Mouse (Mus musculus): ENCODE results near the gene Bcl2l1. TPM values are rescaled to one million over a fixed set of nuclear protein-coding genes. Genes with fewer than 3 reads are reported as not detected.

Gene Bcl2l1
- 61.6 and 74.1 TPM in 2 replicates for polyA plus RNA-seq (2012; rRNA removed)

DNA sequence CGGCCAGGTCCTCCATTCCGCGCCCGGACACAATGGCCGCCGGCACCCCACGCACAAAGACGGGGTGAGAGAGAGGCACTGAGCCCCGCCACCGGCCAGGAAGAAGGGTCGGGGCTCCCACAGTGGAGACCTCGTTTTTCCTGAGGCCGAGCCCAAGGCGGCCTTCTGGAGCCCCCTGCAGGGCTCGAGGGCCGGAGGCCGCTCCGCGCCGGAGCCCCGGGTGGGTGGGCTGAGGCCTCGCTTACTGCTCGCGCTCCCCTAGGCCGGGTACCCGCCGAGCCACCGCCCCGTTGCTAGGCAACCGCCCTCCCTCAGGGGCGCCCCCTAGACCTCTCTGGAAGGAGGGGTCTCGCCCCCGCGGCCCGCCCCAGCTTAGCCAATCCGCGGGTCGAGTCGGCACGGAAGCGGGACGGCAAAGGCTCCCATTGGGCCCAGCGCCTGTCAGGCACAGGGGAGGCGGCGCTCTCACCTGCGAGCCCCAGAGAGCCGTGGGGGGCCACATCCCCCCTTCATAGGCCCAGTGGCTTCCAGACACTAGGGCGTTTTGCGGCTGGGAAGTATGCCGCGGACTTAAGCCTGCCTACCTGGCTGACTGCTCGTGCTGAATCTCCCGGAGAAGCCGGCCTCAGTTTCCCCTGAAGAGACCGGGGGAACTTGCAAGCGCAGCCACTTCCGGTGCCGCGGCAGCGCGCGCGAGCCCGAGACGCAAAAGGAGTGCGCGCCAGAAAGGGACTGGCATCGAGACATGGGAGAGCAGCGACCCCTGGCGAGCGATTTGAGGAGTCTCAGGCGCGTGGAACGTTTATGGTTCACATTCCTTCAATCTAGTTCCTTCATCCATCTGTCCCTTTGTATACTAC is at the start of gene Bcl2l1:
TSS of gene Bcl2l1 (minus strand) at position 710 of the 860 bp plus-strand sequence.

DNA sequence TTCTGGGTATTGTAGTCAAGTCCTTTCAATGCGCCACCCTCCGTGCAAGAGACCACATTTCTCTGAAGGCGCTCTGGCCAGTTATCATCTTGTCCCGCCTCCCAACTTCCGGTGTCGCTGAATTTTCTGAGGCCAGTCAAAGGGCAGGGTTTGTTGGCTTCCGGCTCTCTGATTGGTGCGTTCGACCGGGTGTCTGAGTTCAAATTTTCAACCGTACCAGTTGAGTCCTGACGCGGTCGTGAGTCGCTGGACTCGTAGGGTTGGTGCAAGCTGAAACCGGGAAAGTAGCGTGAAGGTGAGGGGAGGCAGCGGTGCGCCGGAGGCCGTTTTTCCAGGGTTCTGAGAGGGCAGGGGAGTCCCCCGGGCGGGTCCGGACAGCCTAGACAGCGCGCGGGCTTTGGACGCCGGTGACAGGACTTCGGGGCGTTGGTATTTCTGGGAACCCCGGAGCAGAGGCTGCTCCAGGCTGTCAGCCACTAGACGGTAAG is 16.3 kb upstream of the Bcl2l1 start, which contains the start of gene Tpx2:
TSS of gene Tpx2 (plus strand) at position 150 of the 488 bp plus-strand sequence.

DNA sequence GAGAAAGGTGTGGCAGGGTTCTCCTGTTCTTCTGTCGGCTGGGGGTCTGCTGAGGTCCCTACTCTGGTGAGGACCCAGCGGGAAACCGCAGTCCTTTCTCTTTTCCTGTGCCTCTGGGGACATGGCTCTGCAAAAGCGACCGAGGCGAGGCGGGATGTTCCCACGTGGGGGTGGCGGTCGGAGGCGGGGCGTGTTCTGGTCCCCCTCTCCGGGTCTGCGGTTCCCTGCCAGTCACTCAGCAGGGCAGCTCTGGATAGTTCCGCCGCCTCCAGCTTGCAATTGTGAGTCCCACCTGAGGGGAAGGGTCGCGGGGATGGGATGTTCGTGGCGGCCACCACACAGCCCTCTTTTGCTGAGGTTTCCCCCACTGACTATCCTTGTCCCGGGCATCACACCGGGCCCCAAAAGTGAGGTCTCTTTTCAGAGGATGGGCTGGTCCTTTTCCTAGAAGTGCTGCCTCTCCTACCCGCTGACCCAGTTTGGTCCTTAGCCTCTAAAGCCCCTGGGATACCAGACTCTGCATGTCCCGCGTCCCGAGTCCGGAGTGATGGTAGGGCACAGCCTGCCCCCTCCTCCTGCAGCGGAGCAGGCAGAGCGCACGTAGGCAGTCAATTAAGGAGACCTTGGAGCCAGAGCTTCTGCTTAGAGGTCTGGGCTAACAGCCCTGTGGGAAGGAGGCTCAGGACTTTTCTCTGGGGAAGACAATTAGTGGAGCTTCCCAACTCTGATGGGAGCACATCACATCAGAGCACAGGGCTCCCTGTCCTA is 77.4 kb downstream of the Bcl2l1 start, which contains the start of gene Cox4i2:
TSS of gene Cox4i2 (plus strand) at position 230 of the 768 bp plus-strand sequence.

DNA sequence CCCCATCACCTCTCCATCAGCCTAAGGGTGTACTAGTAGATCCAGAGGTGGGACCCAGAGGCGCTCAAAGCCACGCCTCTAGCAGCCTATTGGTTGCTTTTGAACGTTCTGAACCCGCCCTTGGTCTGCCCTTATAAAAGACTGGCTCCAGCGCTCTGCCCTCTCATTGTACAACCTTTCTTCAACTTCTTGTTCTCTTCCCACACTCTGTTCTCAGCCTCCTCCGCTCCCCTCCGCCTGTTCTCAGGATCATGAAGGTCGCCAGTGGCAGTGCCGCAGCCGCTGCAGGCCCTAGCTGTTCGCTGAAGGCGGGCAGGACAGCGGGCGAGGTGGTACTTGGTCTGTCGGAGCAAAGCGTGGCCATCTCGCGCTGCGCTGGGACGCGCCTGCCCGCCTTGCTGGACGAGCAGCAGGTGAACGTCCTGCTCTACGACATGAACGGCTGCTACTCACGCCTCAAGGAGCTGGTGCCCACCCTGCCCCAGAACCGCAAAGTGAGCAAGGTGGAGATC is 95.4 kb downstream of the Bcl2l1 start, which contains the start of gene Id1:
TSS of gene Id1 (plus strand) at position 162 of the 512 bp plus-strand sequence.

Other genes starting within 250 kb of the Bcl2l1 start
- not detected in 2 replicates for gene Defb45, start 232.3 kb downstream of the Bcl2l1 start, polyA plus RNA-seq (2012; rRNA removed)
- not detected in 2 replicates for gene Defb36, start 227.4 kb downstream of the Bcl2l1 start, polyA plus RNA-seq (2012; rRNA removed)
- 0.56 TPM in 1 of 2 replicates, not detected in the other for gene Defb25, start 208.7 kb downstream of the Bcl2l1 start, polyA plus RNA-seq (2012; rRNA removed)
- gene Rem1, start 204.8 kb downstream of the Bcl2l1 start, polyA plus RNA-seq (2012; rRNA removed): 0.23 and 1.1 TPM in 2 replicates
- 99.6 and 122 TPM in 2 replicates for gene H13, start 162.3 kb downstream of the Bcl2l1 start, polyA plus RNA-seq (2012; rRNA removed)
- gene Mcts2, start 144.7 kb downstream of the Bcl2l1 start, polyA plus RNA-seq (2012; rRNA removed): 20.2 and 36.9 TPM in 2 replicates
- 218 and 227 TPM in 2 replicates for gene Id1, start 95.5 kb downstream of the Bcl2l1 start, polyA plus RNA-seq (2012; rRNA removed)
- gene Cox4i2, start 77.6 kb downstream of the Bcl2l1 start, polyA plus RNA-seq (2012; rRNA removed): 5.5 and 5.7 TPM in 2 replicates
- 95.0 and 124 TPM in 2 replicates for gene Tpx2, start 16.2 kb upstream of the Bcl2l1 start, polyA plus RNA-seq (2012; rRNA removed)
- gene Mylk2, start 79.6 kb upstream of the Bcl2l1 start, polyA plus RNA-seq (2012; rRNA removed): 0.04 TPM in 2 replicates
- gene Foxs1, start 101.5 kb upstream of the Bcl2l1 start, polyA plus RNA-seq (2012; rRNA removed): 0.64 and 1.2 TPM in 2 replicates
- 2.2 and 3.2 TPM in 2 replicates for gene Dusp15, start 120.0 kb upstream of the Bcl2l1 start, polyA plus RNA-seq (2012; rRNA removed)
- gene Ttll9, start 130.8 kb upstream of the Bcl2l1 start, polyA plus RNA-seq (2012; rRNA removed): 1.1 and 1.8 TPM in 2 replicates
- 90.3 and 94.6 TPM in 2 replicates for gene Pdrg1, start 183.7 kb upstream of the Bcl2l1 start, polyA plus RNA-seq (2012; rRNA removed)
- gene Xkr7, start 200.1 kb upstream of the Bcl2l1 start, polyA plus RNA-seq (2012; rRNA removed): 3.6 and 3.8 TPM in 2 replicates
- gene Ccm2l, start 234.2 kb upstream of the Bcl2l1 start, polyA plus RNA-seq (2012; rRNA removed): 6.1 and 8.5 TPM in 2 replicates

Data from central nervous system, embryonic 11.5 days (tissue).